8 mouse cellular contexts compared by ENCODE assay signal in the genomic region with DNA sequence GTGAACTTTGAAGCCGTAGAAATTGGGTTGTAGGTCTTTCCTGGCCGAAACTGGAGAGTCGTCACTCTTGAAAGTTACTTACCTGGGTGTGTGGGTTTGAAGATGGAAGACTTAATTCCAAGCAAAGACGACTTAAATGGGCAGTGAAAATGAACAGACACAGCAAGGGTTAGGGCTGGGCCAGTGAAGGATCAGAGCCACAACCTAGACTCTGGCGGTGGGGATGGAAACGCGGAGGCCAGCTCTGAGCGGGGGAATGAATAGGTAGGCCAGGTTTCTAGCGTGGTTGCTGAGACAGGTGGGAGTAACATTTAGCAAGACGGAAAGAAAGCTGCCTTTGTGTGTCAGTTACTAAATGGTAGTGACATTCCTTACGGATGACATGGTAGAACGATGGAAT. TPM values are rescaled to one million over a fixed set of nuclear protein-coding genes. Genes with fewer than 3 reads are reported as not detected.
A peak's percentile ranks its signal among the peaks of the same experiment; 100 is the strongest.
DNase-seq lines count a peak whose midpoint lies in the region; ATAC-seq lines count a peak whose summit lies in the region.

No protein-coding gene starts in this region.

- H3K9me3 ChIP-seq in heart, embryonic 15.5 days (replicated peaks), result no peaks in the 10 kb centered on the region
- no peaks in the 10 kb centered on the region for H3K9me3 ChIP-seq in heart, embryonic 16.5 days (replicated peaks; ENCODE audit: control insufficient read depth, low read length)
- no peaks in the 10 kb centered on the region for H3K9me3 ChIP-seq in midbrain, embryonic 11.5 days (ENCODE audit: control insufficient read depth, low read length)

- WGBS in heart, embryonic 15.5 days, result 55% methylated on average over 12 of the region's 12 CpGs
- 55% methylated on average over 12 of the region's 12 CpGs for WGBS in heart, embryonic 16.5 days
- WGBS in midbrain, embryonic 11.5 days, result 66% methylated on average over 12 of the region's 12 CpGs

- DNase-seq in heart, adult 9 months (ENCODE audit: low spot score in 2 of 2), result no peak
- DNase-seq in Muller cell, postnatal 12 days (ENCODE audit: inconsistent ontology term), result peak; percentile 42
- no peak for DNase-seq in midbrain, embryonic 11.5 days (ENCODE audit: low spot score, missing footprints)
- DNase-seq in left cerebral cortex, postnatal 25 days (ENCODE audit: low spot score in 2 of 2), result no peak
- no peak for DNase-seq in gastrocnemius, adult 18-20 months (ENCODE audit: low spot score)

- intact Hi-C loops in left cerebral cortex, postnatal 25 days (cut with DNase I), result loop anchor here (2.0 kb wide), 1 partner anchor 52 kb away; no protein-coding TSS in a partner anchor

- ATAC-seq in heart, embryonic 15.5 days (replicated peaks; ENCODE audit: insufficient number of reproducible peaks, insufficient read depth, low FRiP score, low read depth), result no peak
- ATAC-seq in heart, embryonic 16.5 days (replicated peaks; ENCODE audit: extremely low read depth, insufficient read depth, low FRiP score), result no peak
- ATAC-seq in midbrain, embryonic 11.5 days (ENCODE audit: low FRiP score), result no peak
- no peak for ATAC-seq in activated CD4-positive, CD25-positive, alpha-beta regulatory T cell, adult 4 months

- H3K36me3 ChIP-seq in heart, embryonic 15.5 days, result no peaks in the 10 kb centered on the region
- H3K36me3 ChIP-seq in heart, embryonic 16.5 days (ENCODE audit: control insufficient read depth, insufficient read depth), result no peaks in the 10 kb centered on the region
- no peaks in the 10 kb centered on the region for H3K36me3 ChIP-seq in midbrain, embryonic 11.5 days (ENCODE audit: control insufficient read depth, insufficient read depth, low read length)

- H3K4me2 ChIP-seq in heart, embryonic 15.5 days, result peak overlapping the region; percentile 76
- H3K4me2 ChIP-seq in heart, embryonic 16.5 days (ENCODE audit: low read depth, low read length), result peak overlapping the region; percentile 86
- peak overlapping the region; percentile 55 for H3K4me2 ChIP-seq in midbrain, embryonic 11.5 days

- no peaks in the 10 kb centered on the region for H3K27me3 ChIP-seq in heart, embryonic 15.5 days
- no peaks in the 10 kb centered on the region for H3K27me3 ChIP-seq in heart, embryonic 16.5 days (ENCODE audit: control insufficient read depth, insufficient read depth, low read length)
- no peaks in the 10 kb centered on the region for H3K27me3 ChIP-seq in midbrain, embryonic 11.5 days (ENCODE audit: control insufficient read depth, insufficient read depth, low read length)

- H3K27ac ChIP-seq in heart, embryonic 15.5 days, result no peak overlapping the region
- no peak overlapping the region; the same call in 1 of the 2 replicates for H3K27ac ChIP-seq in heart, embryonic 16.5 days (ENCODE audit: low read length)
- H3K27ac ChIP-seq in midbrain, embryonic 11.5 days (ENCODE audit: low read depth, low read length), result no peak overlapping the region

- peak overlapping the region; percentile 63 for H3K9ac ChIP-seq in heart, embryonic 15.5 days
- peak overlapping the region; percentile 80 for H3K9ac ChIP-seq in heart, embryonic 16.5 days (ENCODE audit: low read length)
- peak overlapping the region; percentile 78 for H3K9ac ChIP-seq in midbrain, embryonic 11.5 days (ENCODE audit: low read length)

- H3K4me3 ChIP-seq in heart, embryonic 15.5 days, result peak overlapping the region; percentile 88
- peak overlapping the region; percentile 86 for H3K4me3 ChIP-seq in heart, embryonic 16.5 days (ENCODE audit: low read length)
- H3K4me3 ChIP-seq in midbrain, embryonic 11.5 days (ENCODE audit: low read depth, low read length), result peak overlapping the region; percentile 49

- H3K4me1 ChIP-seq in heart, embryonic 15.5 days (replicated peaks), result peaks cover 20% of the 10 kb centered on the region
- H3K4me1 ChIP-seq in heart, embryonic 16.5 days (ENCODE audit: control insufficient read depth, insufficient read depth, low read length), result peaks cover 19% of the 10 kb centered on the region
- H3K4me1 ChIP-seq in midbrain, embryonic 11.5 days (ENCODE audit: control insufficient read depth, insufficient read depth, low read length), result peaks cover 11% of the 10 kb centered on the region

RNA-seq across cellular contexts. Expression of a gene that starts 0.7 kb away (rescaled TPM):
- polyA plus RNA-seq in heart, embryonic 15.5 days (2015; fragmentation: Nextera tagmentation; extraction: Ambion mirVana), result 38.3 and 42.3 TPM in 2 replicates
- polyA plus RNA-seq in heart, embryonic 16.5 days (2015; fragmentation: Nextera tagmentation; extraction: Ambion mirVana), result 38.9 and 41.2 TPM in 2 replicates
- polyA plus RNA-seq in midbrain, embryonic 11.5 days (2014; fragmentation: Nextera tagmentation; extraction: Ambion mirVana), result 57.5 and 59.7 TPM in 2 replicates
- total RNA-seq in left cerebral cortex, postnatal 25 days (2021), result 100 to 1,000 TPM in 1 of 2 experiments, 10 to 100 TPM in 1; 95.6 to 106 TPM
- total RNA-seq in gastrocnemius, adult 18-20 months (2021), result 10 to 100 TPM; 11.5 to 15.2 TPM
- polyA plus RNA-seq in activated CD4-positive, CD25-positive, alpha-beta regulatory T cell, adult 4 months (2017; shearing (Covaris generic)), result 10 to 100 TPM; 51.2 to 51.6 TPM

RNA-seq across cellular contexts. Expression of a gene that starts 47.2 kb away (rescaled TPM):
- polyA plus RNA-seq in heart, embryonic 15.5 days (2015; fragmentation: Nextera tagmentation; extraction: Ambion mirVana), result 1.3 and 1.8 TPM in 2 replicates
- polyA plus RNA-seq in heart, embryonic 16.5 days (2015; fragmentation: Nextera tagmentation; extraction: Ambion mirVana), result 1.9 and 2.9 TPM in 2 replicates
- 1.1 and 1.5 TPM in 2 replicates for polyA plus RNA-seq in midbrain, embryonic 11.5 days (2014; fragmentation: Nextera tagmentation; extraction: Ambion mirVana)
- total RNA-seq in left cerebral cortex, postnatal 25 days (2021), result under 1 TPM; 0.73 to 0.89 TPM
- under 1 TPM; 0.02 to 0.19 TPM for total RNA-seq in gastrocnemius, adult 18-20 months (2021)
- polyA plus RNA-seq in activated CD4-positive, CD25-positive, alpha-beta regulatory T cell, adult 4 months (2017; shearing (Covaris generic)), result 10 to 100 TPM; 15.6 to 23.1 TPM

RNA-seq across cellular contexts. Expression of a gene that starts 49.7 kb away (rescaled TPM):
- polyA plus RNA-seq in heart, embryonic 15.5 days (2015; fragmentation: Nextera tagmentation; extraction: Ambion mirVana), result 175 and 196 TPM in 2 replicates
- polyA plus RNA-seq in heart, embryonic 16.5 days (2015; fragmentation: Nextera tagmentation; extraction: Ambion mirVana), result 189 and 198 TPM in 2 replicates
- polyA plus RNA-seq in midbrain, embryonic 11.5 days (2014; fragmentation: Nextera tagmentation; extraction: Ambion mirVana), result 277 and 302 TPM in 2 replicates
- total RNA-seq in left cerebral cortex, postnatal 25 days (2021), result 100 to 1,000 TPM; 136 to 143 TPM
- total RNA-seq in gastrocnemius, adult 18-20 months (2021), result 100 to 1,000 TPM; 161 to 164 TPM
- polyA plus RNA-seq in activated CD4-positive, CD25-positive, alpha-beta regulatory T cell, adult 4 months (2017; shearing (Covaris generic)), result 100 to 1,000 TPM; 117 to 142 TPM
